Mouse (Mus musculus) activated CD4-positive, CD25-positive, alpha-beta regulatory T cell (primary cell): ENCODE measurements around the gene Gm3880. TPM values are rescaled to one million over a fixed set of nuclear protein-coding genes. Genes with fewer than 3 reads are reported as not detected.

Experiments
- polyA plus RNA-seq, 2 experiments: library from polyadenylated mRNA; unstranded; fragments of 100-300 nt; shearing (Covaris generic); gene quantifications; one replicate each; pipeline ENCODE4 v1.2.1; 2017

The Gm3880 gene
- not detected for polyA plus RNA-seq

GRCm38 (mm10) chrX:102686872-102687271 is at the start of gene Gm3880:
Gene Gm3880, minus strand, starts transcription at chrX:102686972.

GRCm38 (mm10) chrX:102707535-102707934 is 20.8 kb upstream of the Gm3880 start, which contains the start of the genes Gm9112 and Dmrtc1b:
Gene Gm9112, minus strand, starts transcription at chrX:102707635.
Gene Dmrtc1b, plus strand, starts transcription at chrX:102707865.

GRCm38 (mm10) chrX:102643823-102644572 is 42.8 kb downstream of the Gm3880 start, which contains the start of gene Phka1:
Gene Phka1, minus strand, starts transcription at chrX:102644246.

Other genes with a start within 250 kb of the Gm3880 start
- gene Hdac8, start 181.6 kb downstream of the Gm3880 start, polyA plus RNA-seq = 10 to 100 TPM; 16.9 to 19.3 TPM
- gene Phka1, start 42.7 kb downstream of the Gm3880 start, polyA plus RNA-seq = under 1 TPM in 1 of 2 experiments, not detected in 1; 0.41 TPM
- gene Gm9112, start 20.7 kb upstream of the Gm3880 start, polyA plus RNA-seq = not detected
- gene Dmrtc1b, start 20.9 kb upstream of the Gm3880 start, polyA plus RNA-seq = not detected
- not detected for gene Dmrtc1c1, start 116.0 kb upstream of the Gm3880 start, polyA plus RNA-seq
- not detected for gene Dmrtc1c2, start 167.6 kb upstream of the Gm3880 start, polyA plus RNA-seq
- gene 1700031F05Rik, start 181.0 kb upstream of the Gm3880 start, polyA plus RNA-seq = not detected
- gene Dmrtc1a, start 221.7 kb upstream of the Gm3880 start, polyA plus RNA-seq = not detected
- gene 1700011M02Rik, start 221.9 kb upstream of the Gm3880 start, polyA plus RNA-seq = not detected
- not detected for gene 1700018G05Rik, start 241.4 kb upstream of the Gm3880 start, polyA plus RNA-seq